Mouse (Mus musculus) G1E (cell line): Measurements from ENCODE around the gene Kcnk16.

Experiments used
- CTCF ChIP-seq: IDR thresholded peaks from 2 replicates; pipeline ENCODE4 v1.5.1; 2012; ENCODE audit warnings: low read depth, low read length, inconsistent platforms, mixed read lengths
- GATA1 ChIP-seq: IDR thresholded peaks from 2 replicates; pipeline ENCODE4 v1.6.1; 2012; ENCODE audit warnings: borderline replicate concordance, low read length, inconsistent platforms, mixed read lengths
- GATA2 ChIP-seq: IDR thresholded peaks from 2 replicates; pipeline ENCODE4 v1.6.1; 2012; ENCODE audit warnings: low read depth, low read length, inconsistent platforms, borderline replicate concordance
- POLR2AphosphoS5 ChIP-seq: IDR thresholded peaks from 2 replicates; pipeline ENCODE4 v1.6.1; 2012; ENCODE audit warnings: low read depth, low read length, inconsistent platforms; ENCODE audit not compliant: insufficient replicate concordance
- TAL1 ChIP-seq: conservative IDR thresholded peaks from 2 replicates; pipeline ENCODE4 v1.6.1; 2012; ENCODE audit warnings: low read depth, low read length, inconsistent platforms, mixed read lengths

GRCm38 (mm10) chr14:20225525-20225924, 43.5 kb downstream of the Kcnk16 start:
- no peak for TF ChIP-seq CTCF
- no peak for TF ChIP-seq POLR2AphosphoS5
- TF ChIP-seq GATA1, result no peak
- TF ChIP-seq TAL1, result no peak
- no peak for TF ChIP-seq GATA2
